Mouse (Mus musculus) lung, postnatal 0 days (tissue): ENCODE data around the gene Vmn1r14.

Experiments used
- CTCF ChIP-seq: IDR thresholded peaks from 2 replicates; pipeline ENCODE4 v1.5.1; 2016; ENCODE audit warnings: antibody characterized with exemption, mild to moderate bottlenecking
- EP300 ChIP-seq: IDR thresholded peaks from 2 replicates; pipeline ENCODE4 v1.6.1; 2016; ENCODE audit warnings: antibody characterized with exemption, mild to moderate bottlenecking, control low read depth

GRCm38 (mm10) chr6:57271881-57272280, 40.4 kb downstream of the Vmn1r14 start:
- TF ChIP-seq CTCF: no peak
- TF ChIP-seq EP300: no peak
